In the genomic region with DNA sequence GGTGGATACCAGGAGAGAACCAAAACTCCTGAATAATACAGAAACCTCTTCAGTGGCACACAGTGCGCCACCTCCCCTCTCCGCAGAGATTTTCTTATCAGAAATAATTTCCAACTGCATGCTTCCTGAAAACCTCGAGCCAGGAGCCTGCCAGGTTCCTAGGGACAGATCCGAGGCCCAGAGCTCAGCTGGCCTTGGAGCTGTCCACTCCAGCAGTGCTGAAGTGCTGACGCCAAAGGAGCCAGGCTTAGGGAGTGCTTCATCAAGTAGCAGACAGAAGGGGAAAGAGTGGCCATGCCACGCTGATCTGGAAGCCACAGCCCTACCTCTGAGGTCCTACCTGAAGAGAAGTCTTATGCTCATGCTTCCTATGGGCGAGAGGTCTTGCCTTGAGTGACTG, we compare ENCODE assay signal across 8 mouse cellular contexts. TPM values are rescaled to one million over a fixed set of nuclear protein-coding genes. Genes with fewer than 3 reads are reported as not detected.
DNase-seq lines count a peak whose midpoint lies in the region; ATAC-seq and TF ChIP-seq lines count a peak whose summit lies in the region.

No protein-coding gene starts in this region.

- peaks cover 2% of the 10 kb centered on the region; the same call in 1 of the 2 replicates for H3K27me3 ChIP-seq in forebrain, embryonic 11.5 days (ENCODE audit: control insufficient read depth, insufficient read depth, low read length)
- no peaks in the 10 kb centered on the region for H3K27me3 ChIP-seq in hindbrain, embryonic 16.5 days (replicated peaks; ENCODE audit: control insufficient read depth, insufficient read depth, low read length)
- peaks cover 31% of the 10 kb centered on the region for H3K27me3 ChIP-seq in liver, postnatal 0 days (ENCODE audit: insufficient read depth, low read length)
- peaks cover 4% of the 10 kb centered on the region; the same call in 1 of the 2 replicates for H3K27me3 ChIP-seq in neural tube, embryonic 11.5 days (ENCODE audit: control insufficient read depth, insufficient read depth, low read length)

- H3K9me3 ChIP-seq in forebrain, embryonic 11.5 days (ENCODE audit: control insufficient read depth, low read length), result no peaks in the 10 kb centered on the region
- no peaks in the 10 kb centered on the region for H3K9me3 ChIP-seq in hindbrain, embryonic 16.5 days (ENCODE audit: control insufficient read depth, low read length)
- no peaks in the 10 kb centered on the region for H3K9me3 ChIP-seq in liver, postnatal 0 days (ENCODE audit: low read length)
- H3K9me3 ChIP-seq in neural tube, embryonic 11.5 days (ENCODE audit: control insufficient read depth, low read length), result no peaks in the 10 kb centered on the region

- no peak overlapping the region for H3K9ac ChIP-seq in forebrain, embryonic 11.5 days (ENCODE audit: low read length)
- H3K9ac ChIP-seq in hindbrain, embryonic 16.5 days (ENCODE audit: low read depth, low read length), result no peak overlapping the region
- H3K9ac ChIP-seq in liver, postnatal 0 days (replicated peaks), result no peak overlapping the region
- no peak overlapping the region for H3K9ac ChIP-seq in neural tube, embryonic 11.5 days (ENCODE audit: low read length)

- no peaks in the 10 kb centered on the region for H3K36me3 ChIP-seq in forebrain, embryonic 11.5 days (ENCODE audit: control insufficient read depth, insufficient read depth, low read length)
- peaks cover 21% of the 10 kb centered on the region for H3K36me3 ChIP-seq in hindbrain, embryonic 16.5 days (ENCODE audit: control insufficient read depth, insufficient read depth, low read length)
- peaks cover 6% of the 10 kb centered on the region for H3K36me3 ChIP-seq in liver, postnatal 0 days (replicated peaks; ENCODE audit: insufficient read depth, low read length)
- H3K36me3 ChIP-seq in neural tube, embryonic 11.5 days (ENCODE audit: control insufficient read depth, insufficient read depth, low read length), result peaks cover 2% of the 10 kb centered on the region; the same call in 1 of the 2 replicates

- H3K27ac ChIP-seq in forebrain, embryonic 11.5 days (ENCODE audit: low read depth, low read length), result no peak overlapping the region
- no peak overlapping the region for H3K27ac ChIP-seq in hindbrain, embryonic 16.5 days (ENCODE audit: low read depth, low read length)
- no peak overlapping the region for H3K27ac ChIP-seq in liver, postnatal 0 days (ENCODE audit: low read depth)
- no peak overlapping the region for H3K27ac ChIP-seq in neural tube, embryonic 11.5 days (ENCODE audit: low read depth, low read length)

- 15% methylated on average over 7 of the region's 7 CpGs for WGBS in forebrain, embryonic 11.5 days
- WGBS in hindbrain, embryonic 16.5 days, result 20% methylated on average over 7 of the region's 7 CpGs
- 10% methylated on average over 7 of the region's 7 CpGs for WGBS in liver, postnatal 0 days (ENCODE audit: insufficient replicate concordance)
- 21% methylated on average over 7 of the region's 7 CpGs for WGBS in neural tube, embryonic 11.5 days

- H3K4me1 ChIP-seq in forebrain, embryonic 11.5 days (replicated peaks; ENCODE audit: control insufficient read depth, insufficient read depth, low read length), result no peaks in the 10 kb centered on the region; the same call in 1 of the 2 replicates
- H3K4me1 ChIP-seq in hindbrain, embryonic 16.5 days (ENCODE audit: control insufficient read depth, insufficient read depth, low read depth, low read length), result peaks cover 18% of the 10 kb centered on the region
- no peaks in the 10 kb centered on the region for H3K4me1 ChIP-seq in liver, postnatal 0 days (ENCODE audit: insufficient read depth)
- H3K4me1 ChIP-seq in neural tube, embryonic 11.5 days (ENCODE audit: control insufficient read depth, insufficient read depth, low read length), result peaks cover 5% of the 10 kb centered on the region; the same call in 1 of the 2 replicates

- DNase-seq in cerebellum, postnatal 10 days, result peak; percentile 51 to 59
- no peak for DNase-seq in cerebellum, adult 9-10 months
- peak; percentile 11 for DNase-seq in T-cell, adult 2 months (ENCODE audit: low spot score)
- peak; percentile 82 for DNase-seq in forebrain, embryonic 11.5 days (ENCODE audit: low spot score)
- peak; percentile 76 for DNase-seq in liver, postnatal 0 days
- DNase-seq in neural tube, embryonic 11.5 days (ENCODE audit: low spot score), result peak; percentile 75
- no peak for DNase-seq in frontal cortex, postnatal 36 days (ENCODE audit: low spot score in 2 of 2)

- no peak for ATAC-seq in forebrain, embryonic 11.5 days (replicated peaks; ENCODE audit: low FRiP score)
- no peak for ATAC-seq in hindbrain, embryonic 16.5 days
- ATAC-seq in liver, postnatal 0 days, result no peak
- ATAC-seq in neural tube, embryonic 11.5 days (ENCODE audit: insufficient read depth, low FRiP score, low TSS enrichment), result no peak

- no peak overlapping the region for H3K4me3 ChIP-seq in forebrain, embryonic 11.5 days (ENCODE audit: low read depth, low read length)
- H3K4me3 ChIP-seq in hindbrain, embryonic 16.5 days (ENCODE audit: low read length), result no peak overlapping the region
- H3K4me3 ChIP-seq in liver, postnatal 0 days (ENCODE audit: low read depth, low read length), result no peak overlapping the region
- no peak overlapping the region for H3K4me3 ChIP-seq in neural tube, embryonic 11.5 days (ENCODE audit: low read depth, low read length)

- TF ChIP-seq CTCF in liver, postnatal 0 days (IDR thresholded peaks at IDR 0.05; ENCODE audit: low read depth), result no peak

- no peak for TF ChIP-seq EP300 in liver, postnatal 0 days (IDR thresholded peaks at IDR 0.05; ENCODE audit: low read depth)

- peak overlapping the region; percentile 79; the same call in 1 of the 2 replicates for H3K4me2 ChIP-seq in forebrain, embryonic 11.5 days (ENCODE audit: low read depth, low read length, severe bottlenecking)
- peak overlapping the region; percentile 87 for H3K4me2 ChIP-seq in hindbrain, embryonic 16.5 days (ENCODE audit: low read length)
- no peak overlapping the region for H3K4me2 ChIP-seq in liver, postnatal 0 days (ENCODE audit: low read depth, low read length)
- H3K4me2 ChIP-seq in neural tube, embryonic 11.5 days (ENCODE audit: low read depth), result peak overlapping the region; percentile 12; the same call in 1 of the 2 replicates

RNA-seq across cellular contexts. Expression of a gene that starts 1.5 kb away (rescaled TPM):
- 7.3 and 10.3 TPM in 2 replicates for polyA plus RNA-seq in forebrain, embryonic 11.5 days (2014; fragmentation: Nextera tagmentation; extraction: Ambion mirVana)
- polyA plus RNA-seq in hindbrain, embryonic 16.5 days (2015; fragmentation: Nextera tagmentation; extraction: Ambion mirVana), result 10.5 and 10.6 TPM in 2 replicates
- not detected in 2 replicates for polyA plus RNA-seq in liver, postnatal 0 days (2015; fragmentation: Nextera tagmentation; extraction: Ambion mirVana)
- polyA plus RNA-seq in neural tube, embryonic 11.5 days (2014; fragmentation: Nextera tagmentation; extraction: Ambion mirVana), result 9.1 and 11.8 TPM in 2 replicates

RNA-seq across cellular contexts. Expression of a gene that starts 9.4 kb away (rescaled TPM):
- polyA plus RNA-seq in forebrain, embryonic 11.5 days (2014; fragmentation: Nextera tagmentation; extraction: Ambion mirVana), result 49.5 and 51.7 TPM in 2 replicates
- polyA plus RNA-seq in hindbrain, embryonic 16.5 days (2015; fragmentation: Nextera tagmentation; extraction: Ambion mirVana), result 92.7 and 102 TPM in 2 replicates
- polyA plus RNA-seq in liver, postnatal 0 days (2015; fragmentation: Nextera tagmentation; extraction: Ambion mirVana), result 19.1 and 23.8 TPM in 2 replicates
- polyA plus RNA-seq in neural tube, embryonic 11.5 days (2014; fragmentation: Nextera tagmentation; extraction: Ambion mirVana), result 36.5 and 41.5 TPM in 2 replicates

RNA-seq across cellular contexts. Expression of a gene that starts 10.0 kb away (rescaled TPM):
- polyA plus RNA-seq in forebrain, embryonic 11.5 days (2014; fragmentation: Nextera tagmentation; extraction: Ambion mirVana), result 45.0 and 50.9 TPM in 2 replicates
- 42.6 and 43.0 TPM in 2 replicates for polyA plus RNA-seq in hindbrain, embryonic 16.5 days (2015; fragmentation: Nextera tagmentation; extraction: Ambion mirVana)
- 15.4 and 18.4 TPM in 2 replicates for polyA plus RNA-seq in liver, postnatal 0 days (2015; fragmentation: Nextera tagmentation; extraction: Ambion mirVana)
- 50.8 and 58.1 TPM in 2 replicates for polyA plus RNA-seq in neural tube, embryonic 11.5 days (2014; fragmentation: Nextera tagmentation; extraction: Ambion mirVana)

RNA-seq across cellular contexts. Expression of a gene that starts 20.3 kb away (rescaled TPM):
- 1.5 and 1.6 TPM in 2 replicates for polyA plus RNA-seq in forebrain, embryonic 11.5 days (2014; fragmentation: Nextera tagmentation; extraction: Ambion mirVana)
- 10.9 and 12.3 TPM in 2 replicates for polyA plus RNA-seq in hindbrain, embryonic 16.5 days (2015; fragmentation: Nextera tagmentation; extraction: Ambion mirVana)
- polyA plus RNA-seq in liver, postnatal 0 days (2015; fragmentation: Nextera tagmentation; extraction: Ambion mirVana), result 0.04 TPM in 1 of 2 replicates, not detected in the other
- polyA plus RNA-seq in neural tube, embryonic 11.5 days (2014; fragmentation: Nextera tagmentation; extraction: Ambion mirVana), result 3.7 and 4.0 TPM in 2 replicates

RNA-seq across cellular contexts. Expression of a gene that starts 58.5 kb away (rescaled TPM):
- 14.7 and 15.4 TPM in 2 replicates for polyA plus RNA-seq in forebrain, embryonic 11.5 days (2014; fragmentation: Nextera tagmentation; extraction: Ambion mirVana)
- polyA plus RNA-seq in hindbrain, embryonic 16.5 days (2015; fragmentation: Nextera tagmentation; extraction: Ambion mirVana), result 11.5 and 14.0 TPM in 2 replicates
- polyA plus RNA-seq in liver, postnatal 0 days (2015; fragmentation: Nextera tagmentation; extraction: Ambion mirVana), result 9.1 and 9.8 TPM in 2 replicates
- polyA plus RNA-seq in neural tube, embryonic 11.5 days (2014; fragmentation: Nextera tagmentation; extraction: Ambion mirVana), result 15.3 and 16.0 TPM in 2 replicates

Comparison
In these comparisons a context has a peak if more than half of its experiments do, and no peak if none do; other contexts are left out.
1. DNase-seq: peak in cerebellum, postnatal 10 days (2 of 2), T-cell, adult 2 months (single experiment), forebrain, embryonic 11.5 days (single experiment), liver, postnatal 0 days (single experiment) and neural tube, embryonic 11.5 days (single experiment); none in cerebellum, adult 9-10 months (single experiment) and frontal cortex, postnatal 36 days (0 of 2).